Mouse (Mus musculus): ENCODE data around the gene Cds2. TPM values are rescaled to one million over a fixed set of nuclear protein-coding genes. Genes with fewer than 3 reads are reported as not detected.

Cds2 gene
- polyA plus RNA-seq, 1 experiment from 2014 or later, result 22.7 TPM

Other genes starting within 250 kb of the Cds2 start
- gene Rassf2, start 232.9 kb upstream of the Cds2 start, polyA plus RNA-seq (2016; fragmentation: Nextera tagmentation; extraction: Ambion mirVana), result 28.6 and 34.2 TPM in 2 replicates
- 8.8 and 9.0 TPM in 2 replicates for gene Slc23a2, start 118.0 kb upstream of the Cds2 start, polyA plus RNA-seq (2016; fragmentation: Nextera tagmentation; extraction: Ambion mirVana)
- gene Tmem230, start 15.3 kb upstream of the Cds2 start, polyA plus RNA-seq (2016; fragmentation: Nextera tagmentation; extraction: Ambion mirVana), result 40.3 and 47.6 TPM in 2 replicates
- 383 and 428 TPM in 2 replicates for gene Pcna, start 9.8 kb upstream of the Cds2 start, polyA plus RNA-seq (2016; fragmentation: Nextera tagmentation; extraction: Ambion mirVana)
- 0.56 and 1.0 TPM in 2 replicates for gene Prokr2, start 122.3 kb downstream of the Cds2 start, polyA plus RNA-seq (2016; fragmentation: Nextera tagmentation; extraction: Ambion mirVana)